Mouse (Mus musculus) testis, adult 2 months (tissue): ENCODE measurements around the gene Rps28.

ENCODE experiments used
- CTCF ChIP-seq: fragments of 200-500 bp; IDR thresholded peaks from 2 replicates; pipeline ENCODE4 v1.5.1; 2012; ENCODE audit warnings: low read depth, mild to moderate bottlenecking, inconsistent platforms, low read length, moderate library complexity; ENCODE audit not compliant: control insufficient read depth, insufficient read depth, insufficient replicate concordance
- POLR2A ChIP-seq: fragments of 200-500 bp; IDR thresholded peaks from 2 replicates; pipeline ENCODE4 v1.6.1; 2012; ENCODE audit warnings: low read depth, mild to moderate bottlenecking, inconsistent platforms, low read length, moderate library complexity; ENCODE audit not compliant: control insufficient read depth

GRCm38 (mm10) chr17:33773871-33774572, 50.3 kb downstream of the Rps28 start:
- TF ChIP-seq CTCF (no peak), POLR2A (no peak)
